Mouse (Mus musculus) cerebellum, adult (tissue): Measurements from ENCODE around the gene Caprin1.
A peak's percentile ranks its signal among the peaks of the same experiment; 100 is the strongest.

Source experiments
- ATAC-seq: cut with Nextera tagmentation; 2 replicates; pipeline ENCODE4 v1.9.2; 2017; ENCODE audit warnings: mild to moderate bottlenecking, moderate library complexity, mixed read lengths; ENCODE audit not compliant: insufficient number of reproducible peaks, low FRiP score, low TSS enrichment

Gene Caprin1

DNA sequence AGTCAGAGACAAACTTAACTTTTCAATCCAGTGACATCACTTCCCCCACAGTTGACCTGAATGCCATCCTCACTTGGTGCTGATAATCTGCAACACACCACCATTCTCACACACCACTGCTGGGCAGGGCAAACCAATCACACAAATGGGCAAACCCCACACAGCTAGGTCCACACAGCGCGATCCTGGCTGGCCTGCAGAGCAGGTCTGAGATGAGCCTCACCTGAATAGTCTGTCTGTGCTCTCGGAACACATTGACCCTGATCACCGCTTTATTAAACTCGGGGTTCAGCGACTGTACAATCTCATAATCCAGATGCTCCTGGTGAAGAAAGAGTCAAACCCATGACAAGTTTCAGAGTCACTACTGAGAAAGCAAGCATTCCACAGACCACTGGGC lies 54.6 kb downstream of the Caprin1 start:
- no peak for ATAC-seq

DNA sequence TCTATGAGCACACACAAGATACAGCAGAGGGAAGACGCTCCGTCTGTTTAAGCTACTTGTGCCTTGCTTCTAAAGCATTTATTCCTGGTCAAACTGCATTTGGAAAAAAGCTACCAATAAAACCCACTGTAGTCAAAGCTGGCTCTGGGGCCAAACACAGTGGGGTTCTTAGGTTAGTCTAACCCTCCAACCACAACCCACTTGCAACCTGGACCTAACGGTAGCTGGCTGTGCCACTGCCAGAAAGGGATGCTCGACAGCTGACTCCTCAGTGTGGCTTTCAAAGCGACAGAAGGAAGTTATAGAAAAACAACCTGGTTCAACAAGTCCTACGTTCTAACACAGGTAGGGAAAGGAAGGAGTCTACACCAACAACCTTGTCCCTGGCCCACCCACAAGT lies 66.0 kb downstream of the Caprin1 start:
- ATAC-seq = no peak

DNA sequence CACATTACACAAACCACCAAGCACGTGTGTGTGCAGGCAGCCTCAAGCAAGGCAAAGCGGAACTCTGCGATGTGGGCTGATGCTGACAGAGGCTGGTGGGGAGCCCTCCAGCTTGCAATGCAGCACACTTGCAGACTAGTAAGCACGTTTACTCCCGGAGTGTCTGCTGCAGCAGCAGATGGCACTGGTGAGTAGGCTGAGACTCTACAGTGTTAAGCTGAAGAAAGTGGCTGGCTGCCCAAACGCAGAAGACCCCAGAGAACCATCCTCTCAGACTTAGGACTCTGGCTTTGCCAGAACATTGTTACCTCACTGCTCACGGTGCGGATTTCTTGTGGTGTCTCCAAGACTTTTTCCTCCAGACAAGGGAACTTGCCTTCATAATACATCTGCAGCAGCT lies 66.5 kb downstream of the Caprin1 start:
- no peak for ATAC-seq

DNA sequence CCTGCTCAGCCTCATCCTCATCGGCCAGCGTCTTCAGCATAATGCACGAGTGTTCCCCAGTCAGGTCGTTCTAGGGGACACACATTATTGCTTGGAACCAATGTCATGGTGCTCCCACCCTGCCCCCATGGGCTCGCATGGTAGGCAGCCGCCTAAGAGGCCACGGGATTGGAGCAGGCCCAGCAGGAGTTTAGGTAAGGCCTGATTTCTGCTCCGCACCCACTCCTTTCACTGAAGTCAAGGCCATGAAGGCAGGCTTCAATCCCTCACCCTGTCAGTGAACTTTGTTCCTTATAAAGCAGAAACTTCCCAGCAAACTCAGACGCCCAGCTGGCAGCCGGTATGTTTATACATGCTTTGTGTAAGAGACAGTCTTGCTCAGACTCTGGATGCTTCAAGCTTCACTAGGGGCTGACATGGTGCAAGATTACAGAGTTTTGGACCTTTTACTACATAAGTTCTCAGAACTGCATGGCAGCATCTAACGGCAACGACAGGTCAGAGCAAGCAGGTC lies 69.4 kb downstream of the Caprin1 start:
- no peak for ATAC-seq

DNA sequence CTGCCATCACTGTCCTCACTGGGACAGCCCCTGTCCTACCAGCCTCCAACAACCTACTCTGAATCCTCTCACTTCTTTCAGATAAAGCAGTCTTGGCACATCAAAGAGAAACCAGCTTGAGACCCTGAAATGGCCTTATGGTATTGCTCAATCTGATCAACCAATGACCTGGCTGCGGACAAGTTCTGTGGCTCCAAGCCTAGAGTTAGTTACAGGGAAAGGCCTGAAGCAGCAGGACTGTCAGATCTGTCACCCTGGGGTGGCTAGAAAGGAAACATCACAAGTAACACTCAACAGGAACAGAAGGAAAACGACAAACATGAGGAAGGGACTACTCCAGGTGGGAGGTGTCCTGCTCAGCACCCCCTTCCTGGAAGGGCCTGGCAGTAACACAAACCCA lies 72.9 kb downstream of the Caprin1 start:
- ATAC-seq = no peak

DNA sequence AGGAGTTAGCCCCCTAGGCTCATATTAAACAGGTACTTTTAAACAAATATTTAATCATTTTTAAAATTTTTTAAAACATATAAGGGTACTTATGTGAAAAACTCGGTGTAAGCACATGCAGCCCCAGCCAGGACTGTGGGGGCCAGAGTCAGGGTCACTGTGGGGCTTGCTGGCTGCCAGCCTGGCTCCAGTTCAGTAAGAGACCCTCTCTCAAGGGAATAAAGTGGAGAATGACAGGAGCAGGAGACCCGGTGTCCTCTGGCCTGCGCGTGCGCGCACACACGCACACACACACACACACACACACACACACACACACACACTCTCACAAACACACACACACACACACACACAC lies 78.2 kb downstream of the Caprin1 start:
- ATAC-seq = no peak

DNA sequence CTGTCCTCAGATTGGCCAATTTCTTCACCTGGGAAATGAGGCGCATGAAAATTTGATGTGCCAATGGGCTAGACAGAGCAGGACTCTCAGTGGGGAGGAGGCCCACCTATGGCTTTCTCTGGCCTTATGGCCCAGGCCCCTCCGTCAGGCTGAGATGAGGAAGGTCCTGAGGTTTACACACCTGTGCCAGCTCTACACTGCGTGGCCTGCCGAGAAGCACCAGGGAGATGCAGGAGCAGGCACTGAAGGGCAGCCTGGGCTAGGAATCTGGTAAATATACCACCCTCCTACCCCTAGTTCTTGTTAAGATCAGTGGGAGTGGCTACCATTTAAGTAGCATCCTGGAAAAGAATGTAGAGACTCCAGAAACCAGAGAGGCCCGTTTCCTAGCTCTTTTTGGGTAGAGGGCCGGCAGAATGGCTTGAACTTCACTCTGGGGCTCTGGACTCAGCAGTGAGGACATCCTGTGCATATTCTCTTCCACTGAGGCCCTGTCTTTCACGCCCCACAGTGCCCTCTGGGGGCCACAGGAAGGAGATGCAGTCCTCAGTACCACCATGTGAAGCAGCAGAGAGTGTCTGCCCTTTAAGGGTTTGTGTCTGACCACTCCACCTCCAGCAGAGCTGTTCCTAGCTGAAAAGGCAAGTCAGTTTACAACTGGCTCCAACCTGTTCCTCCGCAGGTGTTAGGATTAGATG lies 78.7 kb downstream of the Caprin1 start:
- peak; percentile 67; the same call in 1 of the 2 replicates for ATAC-seq

DNA sequence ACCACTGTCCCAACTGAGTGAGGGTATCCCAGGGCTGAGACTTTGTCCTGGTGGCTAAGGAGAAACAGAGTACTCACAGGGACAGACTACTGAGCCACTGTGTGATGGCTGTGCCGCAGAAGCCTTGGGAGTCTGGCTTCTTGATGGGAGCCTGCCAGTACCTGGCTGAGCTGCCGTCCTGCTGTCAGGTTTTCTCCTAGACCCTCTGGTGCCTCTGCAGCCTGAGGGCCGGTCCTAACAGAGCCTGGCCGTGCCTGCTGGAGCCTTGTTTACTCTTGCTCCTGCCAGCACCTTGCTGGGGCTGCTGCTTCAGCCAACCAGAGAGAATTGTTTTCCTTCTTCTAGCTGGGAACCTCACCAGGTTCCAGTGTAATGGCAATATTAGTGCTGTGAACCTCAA lies 83.0 kb downstream of the Caprin1 start:
- no peak for ATAC-seq

DNA sequence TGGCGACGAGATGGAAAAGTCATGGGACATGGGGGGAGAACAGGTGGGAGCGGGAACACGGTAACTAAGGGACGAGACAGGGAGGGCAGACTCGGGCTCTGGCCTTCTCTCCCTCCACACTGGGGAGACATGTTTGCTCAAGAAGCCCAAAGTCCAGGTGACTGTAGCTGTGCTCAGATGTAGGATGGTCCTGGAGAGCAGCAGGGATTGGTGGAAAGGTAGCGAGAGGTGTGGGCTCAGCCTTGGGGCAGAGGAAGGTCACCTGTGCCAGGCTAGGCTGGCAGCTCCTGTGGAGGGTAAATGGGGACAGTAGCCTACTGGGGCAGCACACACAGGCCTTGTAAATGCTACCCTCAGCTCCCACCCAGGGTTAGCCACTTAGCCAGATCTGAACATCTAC lies 83.6 kb downstream of the Caprin1 start:
- no peak for ATAC-seq
